Mouse (Mus musculus) neutrophil, adult 5-6 weeks (primary cell): Measurements from ENCODE around the gene Serpina9. TPM values are rescaled to one million over a fixed set of nuclear protein-coding genes. Genes with fewer than 3 reads are reported as not detected.
"Not testable (repeated sequence)": the region's sequence is repeated elsewhere in the genome, so short reads cannot be mapped to it uniquely, and the experiment has no call there.

Source experiments
- ATAC-seq: fragments of 151-379, 151-347 bp; 2 replicates; pipeline ENCODE4 v1.8.0; 2017; ENCODE audit warnings: mild to moderate bottlenecking, moderate TSS enrichment; ENCODE audit not compliant: insufficient number of reproducible peaks, poor library complexity, low FRiP score, severe bottlenecking; ENCODE audit errors: extremely low read depth
- total RNA-seq: library from RNA; stranded (forward); fragments of 200-1000 nt; gene quantifications from 2 replicates; pipeline ENCODE4 v1.2.3, GENCODE M21; 2017

Gene Serpina9
- total RNA-seq, 1 experiment from 2014 or later, result not detected

DNA sequence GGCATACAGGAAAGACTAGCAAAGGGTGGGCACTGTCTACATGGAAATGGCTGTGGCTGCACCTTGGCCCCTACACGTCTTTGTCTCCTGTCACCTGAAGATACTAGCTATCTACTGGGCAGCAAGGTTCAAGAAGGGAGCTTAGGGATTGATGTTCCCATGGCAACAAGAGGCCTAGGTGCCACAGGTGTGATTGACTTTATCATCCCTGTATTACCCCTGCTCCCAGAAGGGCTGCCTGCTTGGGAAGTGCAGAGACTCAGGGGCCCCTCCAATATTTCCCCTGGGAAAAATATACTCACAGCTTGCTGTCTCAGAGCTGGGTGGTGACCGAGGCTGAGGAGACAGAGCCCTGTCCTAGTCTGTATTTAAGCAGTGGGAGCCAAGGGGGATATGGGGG, 57.0 kb downstream of the Serpina9 start:
- not testable (repeated sequence) for ATAC-seq

DNA sequence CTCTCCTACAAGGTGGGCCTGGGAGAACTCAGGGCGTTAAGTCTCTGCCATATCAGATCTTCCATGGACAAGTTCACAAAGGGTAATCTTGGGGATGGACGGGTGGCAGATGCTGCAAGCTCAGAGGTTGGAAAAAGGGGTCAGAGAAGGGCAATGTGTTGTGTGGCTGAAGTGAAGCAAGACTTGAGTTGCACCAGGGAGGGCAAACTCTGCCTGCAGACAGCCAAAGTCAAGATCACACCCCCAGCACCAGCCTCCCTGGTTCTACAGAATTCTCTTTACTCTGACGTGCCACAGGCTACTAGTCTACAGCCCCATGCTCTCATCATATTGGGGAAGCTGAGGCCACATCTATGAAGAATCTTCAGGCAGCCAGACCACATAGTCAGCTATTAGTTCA, 60.6 kb downstream of the Serpina9 start:
- ATAC-seq, result not testable (repeated sequence)

DNA sequence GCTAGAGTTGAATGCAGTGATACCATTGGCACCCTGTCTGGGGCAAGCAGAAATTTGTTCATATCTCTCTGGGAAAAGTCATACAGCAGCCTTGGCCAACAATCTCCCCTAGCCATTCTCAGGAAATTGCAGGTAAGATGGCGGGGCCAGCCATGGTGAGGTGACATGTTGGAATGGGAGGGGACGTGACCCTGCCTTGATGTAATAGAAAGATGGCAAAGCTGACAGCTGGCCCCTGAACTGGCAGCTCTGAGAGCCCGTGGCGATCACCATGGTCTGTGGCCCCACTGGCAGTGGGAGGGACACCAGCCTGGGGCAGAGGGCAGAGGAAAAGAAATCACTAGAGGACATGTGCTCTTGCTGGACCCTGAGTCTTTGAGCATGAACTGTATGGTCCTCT, 67.3 kb downstream of the Serpina9 start:
- ATAC-seq, result no peak

Other genes with a start within 250 kb of the Serpina9 start
- not detected in 2 replicates for gene Serpina1d, start 240.2 kb downstream of the Serpina9 start, total RNA-seq
- gene Serpina1b, start 183.4 kb downstream of the Serpina9 start, total RNA-seq, result not detected in 2 replicates
- not detected in 2 replicates for gene Serpina1a, start 150.2 kb downstream of the Serpina9 start, total RNA-seq
- not detected in 2 replicates for gene Serpina1c, start 108.9 kb downstream of the Serpina9 start, total RNA-seq
- not detected in 2 replicates for gene Serpina1e, start 54.8 kb downstream of the Serpina9 start, total RNA-seq
- gene Serpina11, start 23.8 kb downstream of the Serpina9 start, total RNA-seq, result 0.23 TPM in 1 of 2 replicates, not detected in the other
- gene Serpina12, start 30.7 kb upstream of the Serpina9 start, total RNA-seq, result not detected in 2 replicates
- gene Serpina5, start 87.4 kb upstream of the Serpina9 start, total RNA-seq, result not detected in 2 replicates
- not detected in 2 replicates for gene Serpina3a, start 99.0 kb upstream of the Serpina9 start, total RNA-seq
- not detected in 2 replicates for gene Serpina3b, start 114.2 kb upstream of the Serpina9 start, total RNA-seq
- not detected in 2 replicates for gene Serpina3c, start 140.1 kb upstream of the Serpina9 start, total RNA-seq
- gene Serpina3f, start 200.8 kb upstream of the Serpina9 start, total RNA-seq, result 1.5 and 2.8 TPM in 2 replicates
- 41.3 and 43.1 TPM in 2 replicates for gene Serpina3g, start 222.5 kb upstream of the Serpina9 start, total RNA-seq
- 0.70 TPM in 1 of 2 replicates, not detected in the other for gene Serpina3i, start 249.4 kb upstream of the Serpina9 start, total RNA-seq